ENCODE assay signal across 23 mouse cellular contexts in genomic region chr1:128633711-128634379, GRCm38 (mm10). TPM values are rescaled to one million over a fixed set of nuclear protein-coding genes. Genes with fewer than 3 reads are reported as not detected.
A peak's percentile ranks its signal among the peaks of the same experiment; 100 is the strongest.
DNase-seq lines count a peak whose midpoint lies in the region; ATAC-seq and TF ChIP-seq lines count a peak whose summit lies in the region.
"Had no signal": no experiment of that assay in that cellular context is flagged by ENCODE, and none has a peak within 500 bp of the region (broad histone marks: within the 10 kb centered on the region; RNA-seq: fewer than 3 reads in every experiment).

No protein-coding gene starts in this region.

- H3K36me3 ChIP-seq in kidney, embryonic 15.5 days, result no peaks in the 10 kb centered on the region
- no peaks in the 10 kb centered on the region for H3K36me3 ChIP-seq in lung, postnatal 0 days (ENCODE audit: insufficient read depth, low read length)
- H3K36me3 ChIP-seq: embryonic facial prominence, embryonic 10.5 days; heart, embryonic 12.5 days; hindbrain, embryonic 10.5 days; intestine, embryonic 15.5 days; midbrain, embryonic 10.5 days had no signal

- no peaks in the 10 kb centered on the region; the same call in 1 of the 2 replicates for H3K27me3 ChIP-seq in kidney, embryonic 15.5 days
- H3K27me3 ChIP-seq in lung, postnatal 0 days (replicated peaks; ENCODE audit: insufficient read depth, low read length), result no peaks in the 10 kb centered on the region
- H3K27me3 ChIP-seq: heart, embryonic 12.5 days; intestine, embryonic 15.5 days had no signal

- H3K27ac ChIP-seq in kidney, embryonic 15.5 days, result no peak overlapping the region
- H3K27ac ChIP-seq in lung, postnatal 0 days (ENCODE audit: low read length), result no peak overlapping the region
- no peak overlapping the region for H3K27ac ChIP-seq in layer of hippocampus, adult 2 months
- H3K27ac ChIP-seq: embryonic facial prominence, embryonic 10.5 days; hindbrain, embryonic 10.5 days; intestine, embryonic 15.5 days; midbrain, embryonic 10.5 days had no signal

- WGBS in kidney, embryonic 15.5 days, result 61% methylated on average over 6 of the region's 6 CpGs
- WGBS in lung, postnatal 0 days, result 40% methylated on average over 6 of the region's 6 CpGs

- DNase-seq in kidney, adult 18-20 months, result no peak
- DNase-seq in lung, postnatal 0 days (ENCODE audit: low spot score), result peak; percentile 40
- DNase-seq in lung, postnatal 14 days, result no peak
- DNase-seq in lung, postnatal 10 days, result peak; percentile 35
- no peak for DNase-seq in embryo, embryonic 10 days (ENCODE audit: low spot score)
- DNase-seq in layer of hippocampus, adult 2 months (ENCODE audit: low spot score in 2 of 2), result no peak
- DNase-seq: adrenal gland, postnatal 25 days; cerebellum, adult 9-10 months; gastrocnemius, postnatal 10 days; heart, adult 11 months; heart, postnatal 10 days; thymus, adult 18-20 months; thymus, postnatal 36 days had no signal

- peak; percentile 74; the same call in 1 of the 2 replicates for ATAC-seq in kidney, embryonic 15.5 days (replicated peaks; ENCODE audit: low FRiP score)
- peak; percentile 64 for ATAC-seq in lung, postnatal 0 days
- ATAC-seq: CD4-positive, CD25-positive, alpha-beta regulatory T cell, adult 4 months; forebrain, embryonic 16.5 days; hindbrain, embryonic 16.5 days; intestine, embryonic 15.5 days had no signal

- TF ChIP-seq CTCF in lung, postnatal 0 days (IDR thresholded peaks at IDR 0.05), result no peak
- TF ChIP-seq CTCF in layer of hippocampus, adult 2 months (conservative IDR thresholded peaks at IDR 0.05), result no peak

- H3K4me2 ChIP-seq in kidney, embryonic 15.5 days, result no peak overlapping the region
- no peak overlapping the region for H3K4me2 ChIP-seq in lung, postnatal 0 days (replicated peaks; ENCODE audit: low read depth, low read length)
- H3K4me2 ChIP-seq: heart, embryonic 12.5 days; intestine, embryonic 15.5 days; liver, embryonic 11.5 days had no signal

- H3K4me3 ChIP-seq in kidney, embryonic 15.5 days (replicated peaks), result no peak overlapping the region
- no peak overlapping the region for H3K4me3 ChIP-seq in lung, postnatal 0 days (ENCODE audit: low read depth, low read length)
- H3K4me3 ChIP-seq in layer of hippocampus, adult 2 months, result no peak overlapping the region
- H3K4me3 ChIP-seq: embryonic facial prominence, embryonic 10.5 days; heart, embryonic 12.5 days; hindbrain, embryonic 10.5 days; intestine, embryonic 15.5 days; midbrain, embryonic 10.5 days had no signal

- no peaks in the 10 kb centered on the region for H3K9me3 ChIP-seq in kidney, embryonic 15.5 days (replicated peaks)
- H3K9me3 ChIP-seq in lung, postnatal 0 days (ENCODE audit: low read length), result no peaks in the 10 kb centered on the region
- H3K9me3 ChIP-seq: embryonic facial prominence, embryonic 10.5 days; heart, embryonic 12.5 days; hindbrain, embryonic 10.5 days; intestine, embryonic 15.5 days; midbrain, embryonic 10.5 days had no signal

- 0 out of 2 replicates have a peak, but pooled peaks cover 3% of the 10 kb centered on the region for H3K4me1 ChIP-seq in kidney, embryonic 15.5 days
- no peaks in the 10 kb centered on the region for H3K4me1 ChIP-seq in lung, postnatal 0 days (ENCODE audit: insufficient read depth, low read depth, low read length)
- H3K4me1 ChIP-seq: heart, embryonic 12.5 days; hindbrain, embryonic 10.5 days; intestine, embryonic 15.5 days had no signal

- TF ChIP-seq EP300 in lung, postnatal 0 days (IDR thresholded peaks at IDR 0.05), result no peak

- no peak overlapping the region for H3K9ac ChIP-seq in kidney, embryonic 15.5 days
- no peak overlapping the region for H3K9ac ChIP-seq in lung, postnatal 0 days (replicated peaks; ENCODE audit: low read depth)
- H3K9ac ChIP-seq: heart, embryonic 12.5 days; intestine, embryonic 15.5 days had no signal

RNA-seq across cellular contexts. Expression of gene Cxcr4, which starts 41.8 kb away (rescaled TPM):
- 8.8 and 9.8 TPM in 2 replicates for polyA plus RNA-seq in kidney, embryonic 15.5 days (2015; fragmentation: Nextera tagmentation; extraction: Ambion mirVana)
- 13.3 and 15.1 TPM in 2 replicates for polyA plus RNA-seq in lung, postnatal 0 days (2015; fragmentation: Nextera tagmentation; extraction: Ambion mirVana)
- 1 to 10 TPM; 6.0 to 6.7 TPM for total RNA-seq in layer of hippocampus, adult 2 months (2021)

Comparison
In these comparisons a context has a peak if more than half of its experiments do, and no peak if none do; other contexts are left out.
1. DNase-seq: peak in lung, postnatal 0 days (single experiment) and lung, postnatal 10 days (single experiment); none in kidney, adult 18-20 months (single experiment), lung, postnatal 14 days (single experiment), embryo, embryonic 10 days (single experiment) and layer of hippocampus, adult 2 months (0 of 2).